Mouse (Mus musculus): Measurements from ENCODE around the gene Ctf2. TPM values are rescaled to one million over a fixed set of nuclear protein-coding genes. Genes with fewer than 3 reads are reported as not detected.

Ctf2 gene
- polyA plus RNA-seq, 1 experiment from 2014 or later: 0.23 TPM

MicroRNAs encoded within 50 kb of the gene (microRNA counts, 519-probe panel; counts per million panel counts)
- 1,473 counts per million, percentile 20 among the panel's probes with 10 or more counts for microRNA mmu-miR-762

Small RNAs within 50 kb of the gene (microRNA-seq; reads per million reads assigned to microRNA genes)
- not detected for gene Mir762

Other genes starting within 250 kb of the Ctf2 start
- gene Srcap, start 220.2 kb downstream of the Ctf2 start, polyA plus RNA-seq (2015; fragmentation: Nextera tagmentation; extraction: Ambion mirVana): 33.7 and 37.9 TPM in 2 replicates
- 14.6 and 15.2 TPM in 2 replicates for gene Gm42715, start 212.6 kb downstream of the Ctf2 start, polyA plus RNA-seq (2015; fragmentation: Nextera tagmentation; extraction: Ambion mirVana)
- 8.4 and 8.7 TPM in 2 replicates for gene Tmem265, start 170.8 kb downstream of the Ctf2 start, polyA plus RNA-seq (2015; fragmentation: Nextera tagmentation; extraction: Ambion mirVana)
- gene Phkg2, start 158.8 kb downstream of the Ctf2 start, polyA plus RNA-seq (2015; fragmentation: Nextera tagmentation; extraction: Ambion mirVana): 36.9 and 40.0 TPM in 2 replicates
- 23.6 and 23.7 TPM in 2 replicates for gene Ccdc189, start 143.6 kb downstream of the Ctf2 start, polyA plus RNA-seq (2015; fragmentation: Nextera tagmentation; extraction: Ambion mirVana)
- 47.6 and 51.1 TPM in 2 replicates for gene Rnf40, start 143.4 kb downstream of the Ctf2 start, polyA plus RNA-seq (2015; fragmentation: Nextera tagmentation; extraction: Ambion mirVana)
- 12.5 and 12.6 TPM in 2 replicates for gene Zfp629, start 116.4 kb downstream of the Ctf2 start, polyA plus RNA-seq (2015; fragmentation: Nextera tagmentation; extraction: Ambion mirVana)
- gene Bcl7c, start 23.2 kb downstream of the Ctf2 start, polyA plus RNA-seq (2015; fragmentation: Nextera tagmentation; extraction: Ambion mirVana): 40.5 and 46.1 TPM in 2 replicates
- 11.4 and 11.8 TPM in 2 replicates for gene Ctf1, start 19.4 kb downstream of the Ctf2 start, polyA plus RNA-seq (2015; fragmentation: Nextera tagmentation; extraction: Ambion mirVana)
- gene Fbxl19, start 12.4 kb upstream of the Ctf2 start, polyA plus RNA-seq (2015; fragmentation: Nextera tagmentation; extraction: Ambion mirVana): 3.1 and 3.8 TPM in 2 replicates
- 29.1 and 32.7 TPM in 2 replicates for gene Orai3, start 37.6 kb upstream of the Ctf2 start, polyA plus RNA-seq (2015; fragmentation: Nextera tagmentation; extraction: Ambion mirVana)
- gene Setd1a, start 44.5 kb upstream of the Ctf2 start, polyA plus RNA-seq (2015; fragmentation: Nextera tagmentation; extraction: Ambion mirVana): 13.8 and 18.1 TPM in 2 replicates
- gene Gm49388, start 53.4 kb upstream of the Ctf2 start, polyA plus RNA-seq (2015; fragmentation: Nextera tagmentation; extraction: Ambion mirVana): not detected in 2 replicates
- 27.5 and 32.1 TPM in 2 replicates for gene Hsd3b7, start 68.4 kb upstream of the Ctf2 start, polyA plus RNA-seq (2015; fragmentation: Nextera tagmentation; extraction: Ambion mirVana)
- gene Stx4a, start 92.1 kb upstream of the Ctf2 start, polyA plus RNA-seq (2015; fragmentation: Nextera tagmentation; extraction: Ambion mirVana): 44.5 and 45.1 TPM in 2 replicates
- 1.1 and 1.3 TPM in 2 replicates for gene Stx1b, start 92.4 kb upstream of the Ctf2 start, polyA plus RNA-seq (2015; fragmentation: Nextera tagmentation; extraction: Ambion mirVana)
- 11.2 and 11.3 TPM in 2 replicates for gene Zfp646, start 144.1 kb upstream of the Ctf2 start, polyA plus RNA-seq (2015; fragmentation: Nextera tagmentation; extraction: Ambion mirVana)
- 15.0 and 17.5 TPM in 2 replicates for gene Zfp668, start 144.7 kb upstream of the Ctf2 start, polyA plus RNA-seq (2015; fragmentation: Nextera tagmentation; extraction: Ambion mirVana)
- gene Prss53, start 158.8 kb upstream of the Ctf2 start, polyA plus RNA-seq (2015; fragmentation: Nextera tagmentation; extraction: Ambion mirVana): 1.1 and 2.0 TPM in 2 replicates
- not detected in 2 replicates for gene Gm21974, start 163.3 kb upstream of the Ctf2 start, polyA plus RNA-seq (2015; fragmentation: Nextera tagmentation; extraction: Ambion mirVana)
- gene Vkorc1, start 163.5 kb upstream of the Ctf2 start, polyA plus RNA-seq (2015; fragmentation: Nextera tagmentation; extraction: Ambion mirVana): 159 and 162 TPM in 2 replicates
- 129 and 133 TPM in 2 replicates for gene Bckdk, start 171.9 kb upstream of the Ctf2 start, polyA plus RNA-seq (2015; fragmentation: Nextera tagmentation; extraction: Ambion mirVana)
- 37.2 and 38.9 TPM in 2 replicates for gene Kat8, start 180.3 kb upstream of the Ctf2 start, polyA plus RNA-seq (2015; fragmentation: Nextera tagmentation; extraction: Ambion mirVana)
- 101 and 108 TPM in 2 replicates for gene Prss8, start 197.9 kb upstream of the Ctf2 start, polyA plus RNA-seq (2015; fragmentation: Nextera tagmentation; extraction: Ambion mirVana)
- gene Prss36, start 214.6 kb upstream of the Ctf2 start, polyA plus RNA-seq (2015; fragmentation: Nextera tagmentation; extraction: Ambion mirVana): 12.3 and 12.4 TPM in 2 replicates
- 299 and 328 TPM in 2 replicates for gene Fus, start 235.3 kb upstream of the Ctf2 start, polyA plus RNA-seq (2015; fragmentation: Nextera tagmentation; extraction: Ambion mirVana)

Data from lung, embryonic 16.5 days (tissue).